Mouse (Mus musculus) kidney, adult 18-20 months (tissue): ENCODE data around the gene Mboat2.

Experiments used
- DNase-seq: peaks from one replicate; pipeline ENCODE4 v3.0.0; 2021

Gene Mboat2

DNA sequence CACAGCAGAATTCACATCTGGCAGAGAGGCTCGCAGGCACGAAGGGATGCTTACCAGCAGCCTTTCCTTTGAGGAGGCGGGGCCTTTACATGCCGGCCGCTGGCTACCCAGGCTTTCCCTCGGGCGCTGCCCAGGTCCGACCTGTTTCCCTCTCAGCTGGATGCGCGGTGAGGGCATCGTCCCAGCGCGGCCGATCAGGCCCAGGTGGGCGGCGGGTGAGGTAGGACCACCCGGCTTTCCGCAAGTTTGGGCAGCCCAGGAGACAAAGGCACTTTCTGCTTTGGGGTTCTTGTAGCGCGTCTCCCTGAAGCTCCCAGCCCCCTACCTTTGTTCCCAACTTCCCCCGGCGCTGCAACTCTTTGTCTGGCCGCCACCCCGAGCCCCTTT lies at the start of gene Mboat2:
TSS of gene Mboat2 (plus strand) at position 114 of the 387 bp plus-strand sequence.
- peak; percentile 58 for DNase-seq

DNA sequence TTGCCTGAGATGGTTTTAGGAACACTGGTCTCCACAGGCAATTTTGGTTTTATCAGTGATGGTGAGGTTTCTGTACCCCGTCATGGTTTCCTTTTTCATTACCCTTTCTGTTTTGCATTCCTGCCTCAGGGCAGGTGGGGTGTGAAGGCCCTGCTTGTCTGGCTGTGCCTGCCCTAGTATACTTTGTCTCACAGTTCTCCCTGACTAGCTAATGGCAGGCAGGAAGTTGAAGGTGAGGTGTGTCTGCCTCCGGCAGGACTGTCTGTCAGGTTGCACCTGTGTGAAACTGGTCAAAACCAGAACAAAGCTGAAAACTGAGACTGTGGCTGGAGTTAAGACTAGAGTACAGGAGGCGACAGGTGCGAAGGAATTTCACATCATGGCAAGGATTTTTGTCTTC lies 46.9 kb upstream of the Mboat2 start:
- no peak for DNase-seq

DNA sequence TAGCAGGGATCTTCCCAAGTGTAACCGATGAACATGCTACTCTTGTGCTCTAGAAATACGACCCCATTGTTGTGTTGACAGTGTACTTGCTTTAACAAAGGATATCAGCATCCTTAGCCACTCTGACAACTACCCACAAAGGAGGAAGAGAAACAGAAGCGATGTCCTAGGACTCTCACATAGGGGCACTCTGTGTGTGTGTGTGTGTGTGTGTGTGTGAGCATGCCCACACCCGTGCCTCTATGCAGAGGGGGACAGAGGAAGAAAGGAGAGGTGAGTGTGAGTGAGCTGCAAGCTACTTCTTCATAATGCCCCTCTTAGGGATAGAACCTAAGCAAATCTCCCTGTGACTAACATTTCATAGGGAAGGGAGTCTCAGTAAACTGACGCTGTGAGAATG lies 44.8 kb upstream of the Mboat2 start:
- no peak for DNase-seq

DNA sequence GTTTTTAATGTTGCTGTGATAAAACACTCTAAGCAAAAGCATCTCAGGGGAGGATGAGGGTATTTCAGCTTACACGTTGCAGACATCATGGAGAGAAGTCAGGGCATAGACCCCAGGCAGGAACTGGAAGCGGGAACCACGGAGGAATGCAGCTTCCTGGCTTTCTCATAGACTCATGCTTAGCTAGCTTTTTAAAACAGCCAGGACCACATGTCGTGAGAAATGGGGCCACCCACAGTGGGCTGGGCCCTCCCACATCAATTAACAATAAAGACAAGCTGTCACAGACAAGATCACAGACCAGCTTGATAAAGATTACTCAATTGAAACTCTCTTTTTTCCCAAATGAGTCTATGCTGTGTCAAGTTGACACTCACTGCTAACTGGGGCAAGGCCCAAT lies 44.4 kb upstream of the Mboat2 start:
- DNase-seq, result no peak

DNA sequence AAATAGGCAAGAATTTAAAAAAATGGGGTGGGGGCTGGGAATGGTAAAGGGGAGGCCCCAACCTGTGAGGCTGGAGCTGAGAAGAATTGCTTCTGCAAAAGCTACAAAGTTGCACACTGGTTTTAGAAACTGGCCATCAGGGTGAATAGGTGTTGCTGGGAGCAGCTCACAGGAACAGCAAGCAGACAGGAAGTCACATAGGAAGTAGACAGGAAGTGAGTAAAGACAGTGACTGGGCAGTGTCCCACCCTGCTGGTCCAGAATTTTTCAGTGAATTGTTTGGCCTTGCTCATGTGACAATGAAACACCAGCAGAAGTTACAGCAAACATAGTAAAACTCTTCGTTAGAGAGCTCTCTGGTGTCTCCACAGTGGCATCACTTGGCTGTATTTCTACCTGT lies 41.0 kb upstream of the Mboat2 start:
- DNase-seq, result no peak

DNA sequence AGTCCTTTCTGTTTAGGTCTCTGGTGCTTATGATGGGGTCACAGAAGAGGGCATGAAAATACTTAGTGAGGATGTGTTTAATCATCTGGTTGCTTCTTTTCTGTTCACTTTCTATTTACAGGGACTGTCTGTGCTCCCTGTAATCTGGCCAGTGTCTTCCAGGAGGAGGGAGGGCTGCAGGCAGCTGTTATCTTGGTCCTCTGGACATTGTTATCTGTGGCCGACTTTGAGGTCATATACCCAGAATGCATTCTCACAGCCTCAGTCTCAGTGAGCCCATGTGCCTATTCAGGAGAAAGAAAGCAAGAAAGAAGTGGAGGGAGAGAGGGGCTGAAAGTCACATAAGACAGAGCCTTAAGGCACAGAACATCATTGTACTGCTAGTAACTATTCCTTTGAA lies 19.4 kb upstream of the Mboat2 start:
- DNase-seq, result no peak

DNA sequence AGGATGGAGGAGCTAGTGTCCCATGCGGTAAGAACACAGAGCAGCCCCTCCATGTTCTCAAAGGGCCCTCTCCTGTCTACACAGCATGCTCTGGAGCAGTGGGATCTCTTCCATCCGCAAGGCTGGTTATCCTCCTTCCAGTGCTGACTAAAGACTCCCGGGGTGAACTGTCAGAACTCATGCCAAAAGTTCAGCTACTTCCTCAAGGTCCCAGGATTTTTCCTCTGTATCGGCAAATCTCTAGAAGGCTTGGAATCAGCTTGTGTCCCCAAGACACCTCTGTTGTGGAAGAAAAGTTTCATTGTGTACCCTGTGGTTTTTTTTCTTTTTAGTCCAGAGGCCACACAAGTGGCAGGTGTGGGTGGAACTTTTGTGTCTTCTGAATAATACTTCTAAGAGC lies 18.8 kb upstream of the Mboat2 start:
- DNase-seq, result no peak

DNA sequence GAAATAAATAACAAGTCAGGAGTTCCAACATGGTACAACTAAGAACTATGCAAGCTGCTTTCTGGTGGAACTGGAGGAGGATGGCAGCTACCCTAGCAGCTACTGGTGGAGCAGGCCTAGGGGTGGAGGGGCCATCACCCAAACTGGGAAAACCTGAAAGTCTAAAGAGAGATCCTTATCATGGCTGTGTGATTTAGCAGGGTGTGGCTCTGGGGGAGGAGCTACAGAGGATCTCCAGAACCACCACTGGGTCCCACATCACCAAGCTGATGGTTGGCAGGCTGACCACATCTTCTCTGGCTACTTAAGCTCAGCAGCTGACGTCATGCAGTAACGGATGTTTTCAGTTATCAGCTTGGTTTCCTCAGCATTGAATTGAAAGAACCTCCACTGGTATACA lies 7.8 kb upstream of the Mboat2 start:
- no peak for DNase-seq

DNA sequence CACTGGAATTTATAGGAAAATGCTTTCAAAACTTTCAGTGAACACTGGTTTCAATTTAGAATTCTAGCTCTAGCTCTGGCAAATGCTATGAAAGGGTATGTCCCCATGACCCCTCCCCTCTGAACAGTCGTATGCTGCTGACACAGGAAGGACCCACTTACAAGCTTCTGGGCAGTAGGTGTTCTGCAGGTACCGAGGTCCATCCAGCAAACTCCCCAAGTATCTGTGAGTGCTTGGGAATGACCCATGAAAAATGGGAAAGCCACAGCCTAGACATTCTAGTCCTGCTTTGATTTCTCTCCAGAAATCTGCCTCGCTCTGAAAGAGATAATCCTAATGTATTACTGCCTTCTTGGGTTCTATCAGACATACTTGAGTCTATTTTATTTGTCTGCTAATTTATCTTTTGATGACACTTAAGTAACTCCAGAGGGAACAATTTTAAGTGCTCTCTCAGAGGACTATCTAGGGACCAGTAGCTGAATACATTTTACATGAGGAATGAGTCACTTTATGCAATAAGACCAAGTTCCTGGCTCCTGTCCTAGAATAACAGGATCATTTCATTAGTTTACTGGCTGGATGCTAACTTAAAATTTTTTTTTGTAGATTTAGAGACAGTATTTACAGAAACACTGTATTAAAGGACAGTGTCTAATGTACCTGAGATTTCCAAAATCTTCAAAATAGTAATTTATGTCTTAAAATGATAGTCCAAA lies 6.9 kb upstream of the Mboat2 start:
- no peak for DNase-seq

DNA sequence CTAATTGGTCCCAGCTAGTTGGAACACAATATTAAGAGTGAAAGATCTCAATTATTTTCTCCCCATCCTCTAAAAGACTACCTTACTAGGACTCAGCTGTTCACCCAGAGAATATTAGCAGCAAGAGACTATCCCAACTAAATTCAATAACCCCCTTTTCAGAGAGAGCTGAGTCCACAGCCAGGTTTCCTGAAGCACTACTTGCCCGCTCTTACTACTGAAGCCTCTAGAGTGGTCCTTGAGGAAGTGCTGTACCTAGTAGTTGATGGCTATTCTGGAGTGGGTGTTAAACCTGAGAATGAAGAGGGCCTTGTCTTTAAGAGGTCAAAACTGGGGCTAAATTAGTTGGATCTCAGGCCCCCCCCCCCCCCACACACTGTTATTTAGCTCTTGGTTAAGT lies 593 bp upstream of the Mboat2 start:
- DNase-seq, result no peak

DNA sequence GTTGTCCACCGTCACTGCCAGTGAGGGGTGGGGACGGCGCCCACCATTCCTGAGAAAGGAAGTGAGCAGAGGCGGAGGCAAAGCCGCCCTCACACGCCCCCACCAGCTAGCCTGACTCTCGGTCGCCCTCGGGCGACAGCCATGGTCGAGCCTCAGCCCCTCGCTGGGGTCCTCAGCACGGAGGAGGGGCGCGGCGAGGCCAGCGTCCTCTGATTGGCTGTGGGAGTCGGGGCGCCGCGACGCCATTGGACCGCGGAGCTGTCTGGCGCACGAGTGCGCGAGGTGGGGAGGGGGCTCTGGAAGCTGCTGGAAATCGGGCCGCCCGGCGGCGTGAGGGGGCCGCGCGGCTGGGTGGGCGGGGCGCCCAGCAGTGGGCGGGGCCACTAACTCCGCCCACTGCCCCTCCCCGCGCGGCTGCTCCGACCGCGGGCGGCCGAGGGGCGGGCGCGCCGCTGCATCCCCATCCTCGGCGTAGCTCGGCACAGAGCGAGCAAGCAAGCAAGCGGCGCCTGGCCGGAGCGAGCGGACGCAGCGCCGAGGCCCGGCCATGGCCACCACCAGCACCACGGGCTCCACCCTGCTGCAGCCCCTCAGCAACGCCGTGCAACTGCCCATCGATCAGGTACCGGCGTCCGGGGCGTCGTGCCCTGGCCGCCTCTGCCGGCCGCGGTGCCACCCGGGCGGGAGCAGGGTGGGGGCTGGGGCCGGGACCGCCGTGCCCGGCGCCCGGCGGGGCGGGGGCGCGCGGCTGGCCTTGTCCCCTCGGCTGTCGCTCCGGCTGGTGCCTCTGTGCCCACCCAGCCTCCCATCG lies 679 bp downstream of the Mboat2 start:
- DNase-seq, result peak; percentile 72

DNA sequence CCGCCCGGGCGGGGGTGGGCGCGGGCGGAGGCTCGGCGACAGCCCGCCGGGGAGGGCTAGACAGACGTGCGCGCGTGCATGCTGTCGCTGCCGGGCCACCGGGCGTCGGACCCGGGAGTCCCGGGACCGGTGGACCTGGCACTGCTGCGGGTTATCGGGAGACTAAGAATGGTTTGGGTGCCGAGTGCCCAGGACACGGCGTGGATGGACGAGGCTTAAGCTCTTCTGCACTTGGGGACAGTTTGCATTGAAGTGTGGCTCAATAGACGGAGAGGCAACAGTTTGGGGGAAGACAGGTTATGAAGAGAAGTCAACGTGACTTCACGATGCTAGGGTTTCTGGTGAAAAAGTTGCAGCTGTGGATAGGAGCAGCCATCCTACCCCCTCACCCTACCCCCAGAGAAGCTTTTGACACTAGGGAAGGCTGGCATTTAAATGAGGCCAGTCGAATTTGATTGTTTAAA lies 1.3 kb downstream of the Mboat2 start:
- no peak for DNase-seq

DNA sequence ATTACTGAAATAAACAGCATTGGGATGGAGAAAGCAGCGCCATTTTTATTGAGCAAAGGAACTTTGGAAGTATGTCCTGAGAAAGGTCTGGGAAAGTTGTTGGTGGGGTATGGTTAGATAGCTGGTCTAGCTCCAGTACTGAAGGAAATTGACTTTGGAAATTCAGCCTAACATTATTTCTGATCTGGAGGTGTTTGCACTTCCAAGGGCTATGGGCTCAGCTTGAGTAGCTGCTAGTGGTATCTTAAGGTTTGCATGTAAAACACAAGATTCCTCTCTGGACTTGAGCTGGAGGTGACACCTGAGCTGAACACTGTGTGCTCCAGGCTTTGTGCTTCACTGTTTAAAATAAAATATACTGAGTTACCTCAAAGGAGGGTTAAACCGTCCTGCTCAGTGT lies 1.8 kb downstream of the Mboat2 start:
- DNase-seq, result no peak

DNA sequence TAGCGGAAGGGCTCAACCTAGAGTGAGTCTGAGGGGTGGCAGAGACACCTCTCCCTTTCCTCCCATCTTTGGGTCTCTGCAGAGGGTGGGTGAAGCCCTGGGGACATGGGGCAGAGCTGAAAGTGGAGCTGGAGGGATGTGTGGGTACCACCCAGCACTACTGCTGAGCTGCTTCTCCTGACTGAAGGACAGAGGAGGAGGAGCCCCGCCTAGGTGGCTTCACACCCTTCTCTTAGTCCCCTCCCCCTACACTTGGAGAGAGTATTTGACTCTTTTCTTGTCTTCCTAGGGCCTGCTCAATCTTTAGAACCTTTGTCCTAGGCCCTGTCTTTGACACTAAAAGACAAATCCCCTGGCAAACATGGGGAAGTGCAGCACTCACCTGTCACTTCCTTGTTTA lies 7.3 kb downstream of the Mboat2 start:
- DNase-seq, result no peak

DNA sequence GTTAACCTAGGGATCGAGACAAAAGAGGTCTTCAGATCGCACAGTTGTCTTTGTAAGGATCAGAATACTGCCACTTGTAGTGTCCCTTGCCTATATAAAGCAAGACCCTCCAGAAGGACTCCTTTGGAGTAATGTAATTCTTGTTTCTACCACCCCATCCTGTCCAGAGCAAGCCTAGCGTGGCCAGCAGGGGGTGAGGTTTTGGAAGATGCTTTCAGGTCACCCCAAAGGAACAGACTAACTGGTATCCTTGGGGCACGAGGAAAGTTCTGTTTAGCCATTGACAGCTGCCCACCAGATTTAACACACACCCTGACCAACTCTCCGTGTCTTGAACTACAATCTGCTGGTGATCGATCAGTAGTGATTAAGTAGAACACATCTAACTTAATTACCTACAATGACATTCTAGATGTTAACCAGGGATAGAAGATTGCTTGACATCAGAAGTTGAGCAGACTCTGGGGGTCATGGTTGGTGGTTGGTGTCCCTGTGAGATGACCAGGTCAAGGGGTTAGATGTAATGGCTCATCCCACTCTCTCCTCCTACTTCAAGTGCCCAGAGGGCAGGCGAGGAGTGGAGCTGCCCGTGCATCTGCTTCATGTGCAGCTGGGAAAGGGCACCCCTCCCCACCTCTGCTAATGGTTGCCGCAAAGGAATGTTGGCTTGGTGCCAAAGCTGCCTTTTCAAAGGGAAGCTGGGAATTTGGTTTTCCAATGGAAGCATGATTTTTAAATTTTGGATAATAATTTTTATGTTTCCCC lies 10.6 kb downstream of the Mboat2 start:
- DNase-seq, result no peak

DNA sequence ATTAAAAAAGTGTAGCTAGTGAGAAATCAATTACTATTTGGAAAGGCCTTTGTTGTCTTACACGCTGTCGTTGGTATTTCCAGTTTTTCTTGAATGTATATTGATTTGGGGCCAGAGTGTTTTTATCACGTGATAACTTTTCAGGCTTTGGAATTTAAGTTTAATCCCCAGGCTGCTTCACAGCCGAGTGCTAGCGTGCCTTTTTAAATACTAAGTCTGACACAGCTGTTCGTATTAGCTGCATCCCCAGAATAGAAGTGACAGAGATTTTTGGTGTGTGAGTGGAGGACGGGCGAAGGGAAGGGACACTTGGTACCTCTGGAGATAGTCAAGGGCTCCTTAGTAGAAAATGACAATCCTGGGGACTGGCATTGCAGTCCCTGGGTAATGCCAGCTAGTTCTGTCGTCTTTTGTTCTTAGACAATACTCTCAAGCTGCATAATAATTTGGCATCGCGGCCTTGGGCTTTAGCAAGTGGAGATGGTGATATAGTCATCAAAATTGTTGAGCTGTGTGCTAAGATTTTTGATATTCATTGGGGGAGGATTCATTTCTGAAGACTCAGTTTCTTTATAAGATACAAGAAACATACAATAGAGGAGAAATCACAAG lies 11.7 kb downstream of the Mboat2 start:
- DNase-seq, result no peak

DNA sequence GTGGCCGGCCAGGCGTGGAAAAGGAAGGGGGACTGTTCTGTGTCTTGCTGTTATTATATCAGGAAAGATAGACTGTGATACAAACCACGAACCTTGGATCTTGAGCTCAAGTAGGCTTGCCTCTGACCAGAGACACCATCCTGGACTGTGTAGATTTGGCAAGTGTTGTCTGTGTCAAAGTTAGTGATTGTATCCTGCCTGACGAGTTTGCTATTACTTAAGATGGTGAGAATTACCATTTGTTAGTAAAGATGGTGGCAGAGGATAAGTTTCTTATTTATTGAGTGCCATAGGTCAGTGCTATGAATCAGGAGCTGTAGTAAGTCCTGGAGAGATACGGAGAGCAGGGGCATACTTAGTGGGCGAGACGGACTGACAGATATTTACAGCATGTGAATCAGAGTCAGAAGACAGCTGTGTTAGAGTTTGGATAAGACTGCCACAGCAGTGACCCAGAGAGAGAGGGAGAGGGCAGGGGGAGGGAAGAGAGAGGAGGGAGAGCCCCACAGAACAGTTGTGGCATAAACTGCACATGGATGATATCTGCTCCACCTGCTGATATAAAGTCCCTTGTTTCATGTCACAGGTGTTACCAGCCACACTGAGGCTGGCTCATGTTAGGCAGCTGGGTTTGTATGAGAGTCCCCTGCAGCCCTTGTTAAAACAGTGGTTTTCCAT lies 12.9 kb downstream of the Mboat2 start:
- DNase-seq, result no peak

DNA sequence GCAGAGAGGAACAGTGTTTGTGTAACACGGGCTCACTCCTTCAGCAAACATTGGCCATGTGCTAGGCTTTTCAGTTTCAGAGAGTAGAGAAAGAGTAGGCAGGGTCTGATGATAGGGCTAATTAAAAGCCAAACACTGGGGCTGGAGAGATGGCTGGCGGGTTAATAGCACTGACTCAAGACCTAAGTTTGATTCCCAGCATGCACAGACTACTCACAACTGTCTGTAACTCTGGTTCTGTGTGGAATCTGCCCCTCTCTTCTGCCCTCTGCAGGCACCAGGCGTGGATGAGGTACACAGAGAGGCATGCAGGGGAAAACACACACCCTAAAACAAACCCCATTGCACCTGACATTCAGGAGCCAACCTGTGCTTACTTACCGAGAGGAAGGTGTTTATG lies 14.7 kb downstream of the Mboat2 start:
- no peak for DNase-seq

DNA sequence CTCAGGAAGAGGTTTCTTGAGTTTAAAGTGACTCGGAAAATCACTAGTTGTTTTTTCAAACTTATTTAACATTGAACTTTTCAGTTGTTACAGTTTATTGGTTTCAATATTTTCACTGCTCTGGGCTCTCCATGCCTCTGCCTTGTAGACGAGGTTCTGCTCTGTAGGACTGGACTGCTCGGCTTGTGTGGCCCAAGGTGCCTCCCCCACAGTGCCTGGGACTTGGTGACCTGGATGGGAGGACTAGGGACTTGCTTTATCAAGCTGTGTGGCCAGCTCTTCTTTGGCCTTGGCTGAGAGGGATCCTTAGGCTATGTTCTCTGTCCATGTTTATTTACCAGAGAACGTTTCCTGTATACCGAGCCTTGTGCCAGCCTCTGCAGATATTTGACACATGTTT lies 17.4 kb downstream of the Mboat2 start:
- no peak for DNase-seq

DNA sequence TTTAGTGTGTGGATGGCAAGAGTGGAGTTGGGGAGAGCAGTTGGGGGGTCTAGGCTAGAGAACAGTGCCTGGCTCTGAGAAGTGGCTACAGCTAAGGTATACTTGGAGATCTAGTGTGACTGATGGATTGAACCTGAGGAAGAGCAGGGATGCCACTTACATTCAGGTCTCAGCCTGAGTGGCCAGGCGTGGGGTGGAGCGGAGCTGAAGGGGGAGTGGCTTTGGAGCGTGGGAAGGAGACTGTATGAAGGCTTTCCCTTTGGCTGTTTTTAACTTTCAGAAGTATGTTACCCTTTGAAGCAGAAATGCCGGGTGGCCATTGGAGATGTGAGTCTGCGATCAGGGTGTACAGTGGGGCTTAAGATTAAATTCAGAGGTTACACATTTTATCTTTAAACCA lies 26.7 kb downstream of the Mboat2 start:
- DNase-seq, result no peak

DNA sequence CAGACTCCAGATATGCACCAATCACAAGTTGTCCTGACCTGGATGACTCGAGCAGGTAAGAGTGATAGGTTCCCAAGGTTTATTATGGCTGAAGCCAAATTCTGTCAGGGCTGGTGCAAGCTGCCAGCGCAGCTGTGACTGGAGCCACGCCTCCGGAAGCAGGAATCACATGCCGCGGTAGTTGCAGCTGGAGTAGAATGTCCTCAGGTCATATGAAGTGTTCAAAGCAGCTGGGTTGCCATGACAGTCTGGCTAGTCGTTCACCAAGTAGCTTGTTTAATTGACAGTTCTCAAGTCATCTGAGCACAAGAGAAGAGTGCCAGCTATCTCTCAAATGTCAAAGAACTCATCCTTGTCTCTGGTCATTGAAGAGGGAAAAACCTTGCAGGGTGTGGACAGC lies 28.7 kb downstream of the Mboat2 start:
- no peak for DNase-seq

DNA sequence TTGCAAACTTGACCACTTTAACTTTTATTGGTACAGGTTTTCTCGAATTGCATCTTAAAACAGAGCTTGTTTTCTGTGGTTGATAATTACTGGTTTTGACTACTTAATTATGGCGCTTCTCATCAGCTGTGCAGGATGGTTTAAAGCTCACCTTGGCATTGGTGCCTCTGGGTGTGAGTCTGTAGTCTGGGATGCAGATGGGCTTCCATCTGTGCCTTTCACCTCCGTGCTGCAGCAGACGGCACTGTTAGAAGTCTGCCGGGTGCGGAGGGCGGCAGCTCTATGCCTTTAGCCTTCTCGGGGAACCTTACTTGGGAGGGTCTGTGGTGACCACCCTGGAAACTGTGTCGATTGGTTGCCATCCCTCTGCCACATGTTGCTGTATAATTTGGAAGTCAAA lies 29.8 kb downstream of the Mboat2 start:
- no peak for DNase-seq

DNA sequence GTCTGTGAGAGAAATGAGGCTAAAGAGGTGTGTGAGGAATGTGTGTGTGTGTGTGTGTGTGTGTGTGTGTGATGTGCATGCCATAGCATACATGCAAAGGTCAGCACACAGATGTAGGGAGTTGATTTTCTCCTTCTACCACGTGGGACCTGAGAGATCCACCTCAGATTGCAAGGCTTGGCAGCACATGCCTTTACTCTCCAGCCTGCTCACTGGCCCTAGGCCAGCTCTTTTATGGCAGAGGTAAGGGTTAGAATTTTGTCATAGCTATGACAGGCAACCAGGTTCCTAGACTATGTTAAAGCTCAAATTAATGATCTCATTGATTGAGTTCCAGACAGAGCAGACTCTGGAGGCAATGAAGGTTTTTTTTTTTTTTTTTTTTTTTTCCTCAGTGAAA lies 33.1 kb downstream of the Mboat2 start:
- DNase-seq, result no peak
